Mouse (Mus musculus) spleen, adult 2 months (tissue): ENCODE results near the gene 1520401A03Rik. TPM values are rescaled to one million over a fixed set of nuclear protein-coding genes. Genes with fewer than 3 reads are reported as not detected.
A peak's percentile ranks its signal among the peaks of the same experiment; 100 is the strongest.

Source experiments
- DNase-seq, 2 experiments: peaks; one replicate each; pipeline versions ENCODE4 v3.0.0 to v3.0.0-alpha.2; 2012 to 2021; ENCODE audit warnings: low spot score in 2 of 2, low read depth in 1 of 2
- H3K27ac ChIP-seq: fragments of 200-500 bp; 2 replicates; pipeline ENCODE4 v1.5.1; 2012; ENCODE audit warnings: low read length, inconsistent platforms; ENCODE audit not compliant: insufficient read depth
- H3K27me3 ChIP-seq: fragments of 200-500 bp; 2 replicates; pipeline ENCODE4 v1.6.1; 2012; ENCODE audit warnings: mild to moderate bottlenecking, moderate library complexity, low read length, inconsistent platforms; ENCODE audit not compliant: control insufficient read depth, insufficient read depth
- H3K36me3 ChIP-seq: fragments of 200-500 bp; 2 replicates; pipeline ENCODE4 v1.6.1; 2012; ENCODE audit warnings: mild to moderate bottlenecking, low read length, inconsistent platforms; ENCODE audit not compliant: control insufficient read depth, insufficient read depth
- H3K4me1 ChIP-seq: fragments of 200-500 bp; 2 replicates; pipeline ENCODE4 v1.6.1; 2011; ENCODE audit warnings: inconsistent platforms; ENCODE audit not compliant: control insufficient read depth, insufficient read depth, insufficient read length
- H3K4me3 ChIP-seq: fragments of 200-500 bp; 2 replicates; pipeline ENCODE4 v1.5.1; 2011; ENCODE audit warnings: mild to moderate bottlenecking, inconsistent platforms; ENCODE audit not compliant: insufficient read depth, insufficient read length; ENCODE audit errors: extremely low read depth
- CTCF ChIP-seq: fragments of 200-500 bp; IDR thresholded peaks from 2 replicates; pipeline ENCODE4 v1.5.1; 2011; ENCODE audit warnings: mild to moderate bottlenecking, inconsistent platforms; ENCODE audit not compliant: insufficient read depth, insufficient read length, insufficient replicate concordance; ENCODE audit errors: extremely low read depth
- POLR2A ChIP-seq: fragments of 200-500 bp; IDR thresholded peaks from 2 replicates; pipeline ENCODE4 v1.6.1; 2011; ENCODE audit warnings: low read depth, low read length, inconsistent platforms
- WGBS: fragments of 180-500 bp; shearing (Covaris S2); methylation state at CpG from one replicate; pipeline ENCODE4 v1.1.7; 2018; 5-methylcytosine and 5-hydroxymethylcytosine counted together
- polyA plus RNA-seq: library from polyadenylated mRNA; depleted of rRNA; stranded (reverse); fragments of >200 nt; gene quantifications from 2 replicates; pipeline ENCODE4 v1.2.3, GENCODE M21; 2012

The 1520401A03Rik gene
- polyA plus RNA-seq, 1 experiment, result not detected

- Histone ChIP-seq H3K4me1 (peaks cover 13% of the 10 kb centered on the region), H3K36me3 (peaks cover 12% of the 10 kb centered on the region), H3K27ac (peak within 1 kb of the TSS; percentile 96), H3K4me3 (peak within 1 kb of the TSS; percentile 84), H3K27me3 (no peaks in the 10 kb centered on the region)
- WGBS, result under 1% methylated on average over 45 of the region's 45 CpGs
- TF ChIP-seq CTCF, result no peak
- TF ChIP-seq POLR2A, result peak; percentile 40
- peak; percentile 88 to 94 for DNase-seq
Observed at GRCm38 (mm10) chr17:23673424-23674073, 49.0 kb downstream of the 1520401A03Rik start, which contains the start of the genes Hcfc1r1 and Thoc6. Gene Hcfc1r1, plus strand, starts transcription at chr17:23673596. Gene Thoc6, minus strand, starts transcription at chr17:23673882.

GRCm38 (mm10) chr17:23672761-23673160 lies 49.8 kb downstream of the 1520401A03Rik start:
- TF ChIP-seq POLR2A (no peak), CTCF (no peak)
- DNase-seq, result no peak
- Histone ChIP-seq H3K4me3 (no peak overlapping the region), H3K4me1 (peaks cover 13% of the 10 kb centered on the region), H3K27me3 (no peaks in the 10 kb centered on the region), H3K36me3 (peaks cover 15% of the 10 kb centered on the region), H3K27ac (no peak overlapping the region)
- 68% methylated on average over 3 of the region's 3 CpGs for WGBS

- H3K27me3 ChIP-seq, result no peaks in the 10 kb centered on the region
- H3K4me1 ChIP-seq, result peaks cover 11% of the 10 kb centered on the region
- no peak overlapping the region for H3K27ac ChIP-seq
- peaks cover 15% of the 10 kb centered on the region for H3K36me3 ChIP-seq
- DNase-seq, result no peak
- H3K4me3 ChIP-seq, result no peak overlapping the region
- TF ChIP-seq CTCF (no peak), POLR2A (no peak)
- 83% methylated on average over 3 of the region's 3 CpGs for WGBS
Observed at GRCm38 (mm10) chr17:23671519-23671918, 51.1 kb downstream of the 1520401A03Rik start.

- peaks cover 15% of the 10 kb centered on the region for H3K36me3 ChIP-seq
- TF ChIP-seq POLR2A (no peak), CTCF (no peak)
- no peak overlapping the region for H3K27ac ChIP-seq
- no peaks in the 10 kb centered on the region for H3K27me3 ChIP-seq
- H3K4me1 ChIP-seq, result peaks cover 5% of the 10 kb centered on the region; the same call in 1 of the 2 replicates
- DNase-seq, result no peak
- no peak overlapping the region for H3K4me3 ChIP-seq
- WGBS, result 91% methylated on average over 7 of the region's 7 CpGs
Observed at GRCm38 (mm10) chr17:23670516-23671074, 52.0 kb downstream of the 1520401A03Rik start.

GRCm38 (mm10) chr17:23665511-23665910 lies 57.1 kb downstream of the 1520401A03Rik start:
- Histone ChIP-seq H3K36me3 (peaks cover 15% of the 10 kb centered on the region), H3K27me3 (peaks cover under 1% of the 10 kb centered on the region; the same call in 1 of the 2 replicates), H3K4me3 (no peak overlapping the region), H3K27ac (no peak overlapping the region), H3K4me1 (peaks cover 7% of the 10 kb centered on the region; the same call in 1 of the 2 replicates)
- TF ChIP-seq POLR2A, result no peak
- TF ChIP-seq CTCF, result no peak
- WGBS, result 91% methylated on average over 14 of the region's 14 CpGs
- no peak for DNase-seq

- no peak for DNase-seq
- 31% methylated on average over 5 of the region's 5 CpGs for WGBS
- Histone ChIP-seq H3K4me1 (peaks cover 10% of the 10 kb centered on the region; the same call in 1 of the 2 replicates), H3K4me3 (no peak overlapping the region), H3K27ac (no peak overlapping the region), H3K27me3 (peaks cover 3% of the 10 kb centered on the region), H3K36me3 (peaks cover 10% of the 10 kb centered on the region)
- no peak for TF ChIP-seq POLR2A
- TF ChIP-seq CTCF, result peak; percentile 35; the same call in 1 of the 2 replicates
Observed at GRCm38 (mm10) chr17:23664556-23665021, 58.0 kb downstream of the 1520401A03Rik start.

GRCm38 (mm10) chr17:23661526-23661925 lies 61.1 kb downstream of the 1520401A03Rik start:
- 15% methylated on average over 9 of the region's 9 CpGs for WGBS
- Histone ChIP-seq H3K4me3 (no peak overlapping the region), H3K36me3 (no peaks in the 10 kb centered on the region), H3K27ac (no peak overlapping the region), H3K27me3 (peaks cover 3% of the 10 kb centered on the region), H3K4me1 (peaks cover 10% of the 10 kb centered on the region; the same call in 1 of the 2 replicates)
- DNase-seq, result no peak
- TF ChIP-seq POLR2A (no peak), CTCF (peak; percentile 37; the same call in 1 of the 2 replicates)
